Mouse (Mus musculus) intestine, embryonic 15.5 days (tissue): Measurements from ENCODE around the gene Adap2. TPM values are rescaled to one million over a fixed set of nuclear protein-coding genes. Genes with fewer than 3 reads are reported as not detected.
A peak's percentile ranks its signal among the peaks of the same experiment; 100 is the strongest.

ENCODE experiments used
- ATAC-seq: fragments of 200-750 bp; cut with Nextera tagmentation; 2 replicates; pipeline ENCODE4 v1.8.0; 2017; ENCODE audit warnings: moderate TSS enrichment, moderate library complexity
- H3K27ac ChIP-seq: fragments of 300-500 bp; sonication (generic); 2 replicates; pipeline ENCODE4 v1.5.1; 2015; ENCODE audit warnings: mild to moderate bottlenecking, inconsistent platforms
- H3K27me3 ChIP-seq: fragments of 300-500 bp; sonication (generic); replicated peaks from 2 replicates; pipeline ENCODE4 v1.6.1; 2015; ENCODE audit warnings: inconsistent platforms
- H3K36me3 ChIP-seq: fragments of 300-500 bp; sonication (generic); 2 replicates; pipeline ENCODE4 v1.6.1; 2015; ENCODE audit warnings: inconsistent platforms
- H3K4me1 ChIP-seq: fragments of 300-500 bp; sonication (generic); replicated peaks from 2 replicates; pipeline ENCODE4 v1.6.1; 2015; ENCODE audit warnings: inconsistent platforms
- H3K4me2 ChIP-seq: fragments of 300-500 bp; sonication (generic); replicated peaks from 2 replicates; pipeline ENCODE4 v1.6.1; 2015; ENCODE audit warnings: mild to moderate bottlenecking, inconsistent platforms
- H3K4me3 ChIP-seq: fragments of 300-500 bp; sonication (generic); replicated peaks from 2 replicates; pipeline ENCODE4 v1.5.1; 2015; ENCODE audit warnings: inconsistent platforms
- H3K9ac ChIP-seq: fragments of 300-500 bp; sonication (generic); 2 replicates; pipeline ENCODE4 v1.6.1; 2015; ENCODE audit warnings: inconsistent platforms
- H3K9me3 ChIP-seq: fragments of 300-500 bp; sonication (generic); 2 replicates; pipeline ENCODE4 v1.6.1; 2016; ENCODE audit warnings: inconsistent platforms
- WGBS: fragments of 180-500 bp; shearing (Covaris S2); methylation state at CpG from one replicate; pipeline ENCODE4 v1.1.7; 2015; 5-methylcytosine and 5-hydroxymethylcytosine counted together
- polyA plus RNA-seq: library from polyadenylated mRNA; unstranded; fragments of >200 nt; fragmentation: Nextera tagmentation; extraction: Ambion mirVana; gene quantifications from 2 replicates; pipeline ENCODE4 v1.2.1, GENCODE M21; 2015

The Adap2 gene
- polyA plus RNA-seq, 1 experiment from 2014 or later: 3.6 TPM

- WGBS: under 1% methylated on average over 78 of the region's 78 CpGs
- no peaks in the 10 kb centered on the region for H3K36me3 ChIP-seq
- peaks cover 4% of the 10 kb centered on the region for H3K4me1 ChIP-seq
- H3K27me3 ChIP-seq: no peaks in the 10 kb centered on the region
- H3K4me2 ChIP-seq: peak within 1 kb of the TSS; percentile 55
- peak within 1 kb of the TSS; percentile 96 for H3K9ac ChIP-seq
- H3K4me3 ChIP-seq: peak within 1 kb of the TSS; percentile 99
- peak; percentile 96 for ATAC-seq
- no peaks in the 10 kb centered on the region for H3K9me3 ChIP-seq
- H3K27ac ChIP-seq: peak within 1 kb of the TSS; percentile 98
These were observed 55.2 kb downstream of the Adap2 start, which contains the start of gene Rhot1 for GRCm38 (mm10) chr11:80208860-80209800. Gene Rhot1, plus strand, starts transcription at chr11:80209019.

- Histone ChIP-seq H3K9me3 (no peaks in the 10 kb centered on the region), H3K4me1 (peaks cover 4% of the 10 kb centered on the region), H3K4me3 (peak overlapping the region; percentile 99), H3K36me3 (no peaks in the 10 kb centered on the region), H3K27me3 (no peaks in the 10 kb centered on the region), H3K9ac (peak overlapping the region; percentile 9; the same call in 1 of the 2 replicates), H3K4me2 (peak overlapping the region; percentile 55), H3K27ac (no peak overlapping the region)
- 42% methylated on average over 6 of the region's 6 CpGs for WGBS
- no peak for ATAC-seq
These were observed 56.4 kb downstream of the Adap2 start for GRCm38 (mm10) chr11:80210321-80210720.

- no peak overlapping the region for H3K4me2 ChIP-seq
- peaks cover 4% of the 10 kb centered on the region for H3K4me1 ChIP-seq
- H3K9ac ChIP-seq: no peak overlapping the region
- 88% methylated on average over 2 of the region's 2 CpGs for WGBS
- H3K27ac ChIP-seq: no peak overlapping the region
- no peaks in the 10 kb centered on the region for H3K9me3 ChIP-seq
- H3K36me3 ChIP-seq: no peaks in the 10 kb centered on the region
- H3K4me3 ChIP-seq: no peak overlapping the region
- no peaks in the 10 kb centered on the region for H3K27me3 ChIP-seq
- no peak for ATAC-seq
These were observed 58.4 kb downstream of the Adap2 start for GRCm38 (mm10) chr11:80212282-80212681.

GRCm38 (mm10) chr11:80215291-80215690, 61.4 kb downstream of the Adap2 start:
- 91% methylated on average over 3 of the region's 3 CpGs for WGBS
- ATAC-seq: no peak

GRCm38 (mm10) chr11:80218657-80219293, 64.9 kb downstream of the Adap2 start:
- no peaks in the 10 kb centered on the region for H3K27me3 ChIP-seq

More at GRCm38 (mm10) chr11:80215291-80215690, 61.4 kb downstream of the Adap2 start:
- Histone ChIP-seq H3K4me3 (no peak overlapping the region), H3K4me2 (no peak overlapping the region), H3K9ac (no peak overlapping the region), H3K27me3 (no peaks in the 10 kb centered on the region), H3K9me3 (no peaks in the 10 kb centered on the region), H3K36me3 (0 out of 2 replicates have a peak, but pooled peaks cover under 1% of the 10 kb centered on the region), H3K27ac (no peak overlapping the region), H3K4me1 (peaks cover 2% of the 10 kb centered on the region)

More at GRCm38 (mm10) chr11:80218657-80219293, 64.9 kb downstream of the Adap2 start:
- Histone ChIP-seq H3K4me3 (no peak overlapping the region), H3K36me3 (0 out of 2 replicates have a peak, but pooled peaks cover 3% of the 10 kb centered on the region), H3K27ac (no peak overlapping the region), H3K4me1 (no peaks in the 10 kb centered on the region), H3K4me2 (no peak overlapping the region), H3K9ac (no peak overlapping the region), H3K9me3 (no peaks in the 10 kb centered on the region)
- ATAC-seq: no peak
- WGBS: 80% methylated on average over 11 of the region's 11 CpGs

Other genes starting within 250 kb of the Adap2 start
- gene Utp6, start 191.7 kb upstream of the Adap2 start, polyA plus RNA-seq: 47.0 and 50.0 TPM in 2 replicates
- gene Suz12, start 161.0 kb upstream of the Adap2 start, polyA plus RNA-seq: 19.2 and 22.6 TPM in 2 replicates
- gene Crlf3, start 73.1 kb upstream of the Adap2 start, polyA plus RNA-seq: 26.4 and 31.7 TPM in 2 replicates
- 7.3 and 8.9 TPM in 2 replicates for gene Atad5, start 64.7 kb upstream of the Adap2 start, polyA plus RNA-seq
- gene Tefm, start 11.9 kb upstream of the Adap2 start, polyA plus RNA-seq: 30.9 and 33.8 TPM in 2 replicates
- 10.1 and 10.8 TPM in 2 replicates for gene Rnf135, start 29.7 kb downstream of the Adap2 start, polyA plus RNA-seq
- gene Rhot1, start 54.9 kb downstream of the Adap2 start, polyA plus RNA-seq: 43.2 and 46.6 TPM in 2 replicates
- gene Rhbdl3, start 146.8 kb downstream of the Adap2 start, polyA plus RNA-seq: 2.2 and 3.1 TPM in 2 replicates
- gene 5730455P16Rik, start 223.9 kb downstream of the Adap2 start, polyA plus RNA-seq: 15.7 and 18.4 TPM in 2 replicates
- 177 and 197 TPM in 2 replicates for gene Zfp207, start 229.2 kb downstream of the Adap2 start, polyA plus RNA-seq